Mouse (Mus musculus): ENCODE data around the gene Gatad2b. TPM values are rescaled to one million over a fixed set of nuclear protein-coding genes. Genes with fewer than 3 reads are reported as not detected.

The Gatad2b gene
- total and polyA plus RNA-seq, 2 experiments from 2014 or later: 5.8 to 25.3 TPM

- no peak overlapping the region for H3K4me3 ChIP-seq (ENCODE audit: low read depth, low read length)
- peaks cover 55% of the 10 kb centered on the region for H3K36me3 ChIP-seq (replicated peaks; ENCODE audit: control insufficient read depth, insufficient read depth, low read length)
- peaks cover 10% of the 10 kb centered on the region for H3K4me1 ChIP-seq (ENCODE audit: control insufficient read depth, insufficient read depth)
- no peak overlapping the region for H3K27ac ChIP-seq (ENCODE audit: low read depth)
- TF ChIP-seq EP300 (IDR thresholded peaks at IDR 0.05; ENCODE audit: low read depth) (no peak), CTCF (IDR thresholded peaks at IDR 0.05; ENCODE audit: low read depth) (no peak)
- H3K9me3 ChIP-seq (replicated peaks; ENCODE audit: control insufficient read depth, low read length): no peaks in the 10 kb centered on the region
- H3K9ac ChIP-seq (replicated peaks; ENCODE audit: low read depth, low read length): no peak overlapping the region
- DNase-seq (ENCODE audit: low spot score) (no peak), ATAC-seq (ENCODE audit: insufficient read depth, low read depth) (no peak)
- no peaks in the 10 kb centered on the region for H3K27me3 ChIP-seq (ENCODE audit: control insufficient read depth, insufficient read depth, low read length)
- H3K4me2 ChIP-seq (ENCODE audit: low read depth, low read length): no peak overlapping the region
- WGBS: 93% methylated on average over 5 of the region's 5 CpGs
Measured at GRCm38 (mm10) chr3:90263121-90263771, 29.7 kb upstream of the Gatad2b start.

DNA sequence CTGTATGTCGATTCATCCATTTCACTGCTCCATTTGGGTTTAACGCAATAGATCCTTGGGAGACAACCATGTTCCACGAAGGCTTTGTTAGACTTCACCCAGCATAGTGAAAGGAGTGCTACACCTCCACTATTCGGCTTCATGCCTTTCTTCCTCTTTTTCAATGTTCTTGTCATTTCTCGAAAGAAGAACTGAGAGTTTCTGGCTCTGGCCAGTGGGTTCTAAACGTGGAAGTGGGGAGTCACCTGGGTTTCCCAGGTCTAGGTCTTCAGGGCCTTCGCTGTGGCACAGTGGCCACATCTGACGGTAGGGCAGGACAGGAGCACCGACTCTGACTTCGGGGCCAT lies 28.3 kb upstream of the Gatad2b start:
- TF ChIP-seq CTCF (IDR thresholded peaks at IDR 0.05; ENCODE audit: low read depth): no peak
- no peak for TF ChIP-seq EP300 (IDR thresholded peaks at IDR 0.05; ENCODE audit: low read depth)
- DNase-seq (ENCODE audit: low spot score) (no peak), ATAC-seq (ENCODE audit: insufficient read depth, low read depth) (no peak)
- H3K9ac ChIP-seq (replicated peaks; ENCODE audit: low read depth, low read length): no peak overlapping the region
- H3K36me3 ChIP-seq (replicated peaks; ENCODE audit: control insufficient read depth, insufficient read depth, low read length): peaks cover 52% of the 10 kb centered on the region
- 34% methylated on average over 10 of the region's 10 CpGs for WGBS
- H3K27ac ChIP-seq (ENCODE audit: low read depth): peak overlapping the region; percentile 95
- H3K27me3 ChIP-seq (ENCODE audit: control insufficient read depth, insufficient read depth, low read length): no peaks in the 10 kb centered on the region
- peak overlapping the region; percentile 77 for H3K4me2 ChIP-seq (ENCODE audit: low read depth, low read length)
- peak overlapping the region; percentile 88 for H3K4me3 ChIP-seq (ENCODE audit: low read depth, low read length)
- no peaks in the 10 kb centered on the region for H3K9me3 ChIP-seq (replicated peaks; ENCODE audit: control insufficient read depth, low read length)
- H3K4me1 ChIP-seq (ENCODE audit: control insufficient read depth, insufficient read depth): peaks cover 10% of the 10 kb centered on the region

DNA sequence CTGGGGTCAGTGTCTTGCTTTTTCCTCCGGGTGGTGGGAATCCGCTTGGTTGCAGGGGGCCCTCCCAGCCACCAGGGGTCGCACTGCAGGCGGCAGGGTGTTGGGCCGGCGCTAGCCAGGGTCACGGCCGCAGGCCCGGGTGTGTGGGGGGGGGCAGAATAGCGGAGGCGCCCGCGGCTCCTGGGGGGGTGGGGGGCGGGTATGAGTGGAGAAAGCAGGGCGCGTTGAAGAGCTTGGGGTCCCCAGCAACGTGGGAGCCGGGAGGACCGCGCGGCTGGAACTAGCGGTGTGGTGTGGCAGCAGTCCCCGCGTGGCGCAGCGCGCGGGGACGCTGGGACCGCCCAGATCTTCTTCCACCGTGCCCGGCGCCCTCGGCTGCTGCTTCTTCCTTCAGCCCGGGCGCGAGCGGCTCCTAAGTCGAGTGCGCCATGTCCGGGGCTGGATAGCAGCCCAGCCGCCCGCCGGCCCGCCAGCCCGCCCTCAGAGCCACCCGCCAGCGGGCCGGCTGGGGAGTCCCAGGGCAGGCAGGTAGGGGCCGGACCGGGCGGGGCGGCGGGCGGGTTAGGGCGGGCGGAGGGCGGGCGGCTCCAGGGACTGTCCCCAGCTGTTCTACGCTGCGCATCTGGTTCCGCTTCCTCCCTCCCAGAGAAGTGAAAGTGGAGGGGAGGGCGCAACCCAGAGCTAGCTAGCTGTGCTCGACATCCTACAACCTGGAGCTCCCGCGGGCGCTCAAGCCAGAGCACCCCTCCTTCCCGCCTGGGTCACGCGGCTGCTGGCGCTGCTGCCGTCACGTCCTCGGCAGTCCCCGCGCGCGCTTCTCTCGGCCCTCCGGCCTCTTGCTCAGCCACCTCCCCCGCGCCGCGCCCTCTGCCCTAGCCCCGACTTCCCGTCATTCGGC lies 27.7 kb upstream of the Gatad2b start, which contains the start of gene Dennd4b:
Dennd4b (plus strand) TSS at position 152 of the 898 bp plus-strand sequence.
- Histone ChIP-seq H3K4me3 (ENCODE audit: low read depth, low read length) (peak within 1 kb of the TSS; percentile 88), H3K4me2 (ENCODE audit: low read depth, low read length) (peak within 1 kb of the TSS; percentile 77), H3K36me3 (replicated peaks; ENCODE audit: control insufficient read depth, insufficient read depth, low read length) (peaks cover 47% of the 10 kb centered on the region), H3K4me1 (ENCODE audit: control insufficient read depth, insufficient read depth) (peaks cover 10% of the 10 kb centered on the region), H3K27ac (ENCODE audit: low read depth) (peak within 1 kb of the TSS; percentile 95), H3K9me3 (replicated peaks; ENCODE audit: control insufficient read depth, low read length) (no peaks in the 10 kb centered on the region), H3K9ac (replicated peaks; ENCODE audit: low read depth, low read length) (peak within 1 kb of the TSS; percentile 89), H3K27me3 (ENCODE audit: control insufficient read depth, insufficient read depth, low read length) (no peaks in the 10 kb centered on the region)
- peak; percentile 87 for ATAC-seq (ENCODE audit: insufficient read depth, low read depth)
- 0% methylated on average over 53 of the region's 87 CpGs for WGBS
- peak; percentile 92 for TF ChIP-seq CTCF (IDR thresholded peaks at IDR 0.05; ENCODE audit: low read depth)
- 0 out of 2 replicates have a peak, but pooled peaks have one; percentile 68 for TF ChIP-seq EP300 (IDR thresholded peaks at IDR 0.05; ENCODE audit: low read depth)
- DNase-seq (ENCODE audit: low spot score): peak; percentile 88

DNA sequence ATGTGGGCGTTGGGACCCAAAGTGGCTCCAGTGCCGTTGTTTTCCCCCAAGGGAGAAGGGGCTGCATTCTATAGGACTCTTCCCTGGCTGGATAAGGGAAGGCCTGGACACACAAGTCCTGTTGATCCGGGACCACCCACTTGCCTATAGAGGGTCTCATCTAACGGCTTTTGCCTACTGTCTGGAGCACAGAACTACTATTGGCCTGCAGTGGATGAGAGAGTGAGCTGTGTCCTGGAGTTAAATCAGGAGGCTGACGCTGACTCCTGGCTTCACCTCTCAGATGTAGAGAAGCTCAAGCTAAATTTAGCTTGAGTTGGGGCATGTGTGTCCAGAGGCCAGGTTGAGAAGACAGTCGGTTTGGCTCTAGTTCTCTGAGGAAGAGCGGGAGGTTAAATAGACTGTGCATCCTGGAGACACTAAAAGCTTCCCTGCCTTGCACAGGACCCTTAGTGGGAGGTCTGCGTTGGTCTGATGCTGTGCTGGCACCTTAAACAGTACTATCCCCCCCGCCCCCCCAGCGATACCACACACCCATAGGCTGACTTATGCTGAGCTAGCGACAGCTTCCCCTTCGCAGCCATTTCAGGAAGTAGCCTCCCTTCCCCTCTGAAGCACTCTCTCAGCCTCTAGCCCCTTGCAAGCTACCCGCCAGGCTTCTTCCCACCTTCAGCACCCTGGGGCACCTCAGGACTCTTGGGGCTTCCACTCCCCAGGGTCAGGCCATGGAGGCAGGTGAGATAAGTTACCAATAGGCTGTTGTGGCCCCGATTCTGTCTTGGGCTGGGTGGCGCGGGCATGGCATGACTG lies 26.8 kb upstream of the Gatad2b start:
- peaks cover 10% of the 10 kb centered on the region for H3K4me1 ChIP-seq (ENCODE audit: control insufficient read depth, insufficient read depth)
- peak; percentile 67 for ATAC-seq (ENCODE audit: insufficient read depth, low read depth)
- no peaks in the 10 kb centered on the region for H3K27me3 ChIP-seq (ENCODE audit: control insufficient read depth, insufficient read depth, low read length)
- no peaks in the 10 kb centered on the region for H3K9me3 ChIP-seq (replicated peaks; ENCODE audit: control insufficient read depth, low read length)
- peak overlapping the region; percentile 88 for H3K4me3 ChIP-seq (ENCODE audit: low read depth, low read length)
- peak overlapping the region; percentile 89 for H3K9ac ChIP-seq (replicated peaks; ENCODE audit: low read depth, low read length)
- H3K36me3 ChIP-seq (replicated peaks; ENCODE audit: control insufficient read depth, insufficient read depth, low read length): peaks cover 47% of the 10 kb centered on the region
- peak overlapping the region; percentile 95 for H3K27ac ChIP-seq (ENCODE audit: low read depth)
- H3K4me2 ChIP-seq (ENCODE audit: low read depth, low read length): peak overlapping the region; percentile 77
- WGBS: 12% methylated on average over 14 of the region's 16 CpGs
- no peak for TF ChIP-seq CTCF (IDR thresholded peaks at IDR 0.05; ENCODE audit: low read depth)
- TF ChIP-seq EP300 (IDR thresholded peaks at IDR 0.05; ENCODE audit: low read depth): 0 out of 2 replicates have a peak, but pooled peaks have one; percentile 23
- DNase-seq (ENCODE audit: low spot score): peak; percentile 85

Measured in heart, postnatal 0 days (tissue).